Mouse (Mus musculus) stomach, postnatal 0 days (tissue): Measurements from ENCODE around the gene Nrip1.

Source experiments
- CTCF ChIP-seq: IDR thresholded peaks from 2 replicates; pipeline ENCODE4 v1.5.1; 2016; ENCODE audit warnings: antibody characterized with exemption, low read depth, mild to moderate bottlenecking, moderate library complexity
- EP300 ChIP-seq: optimal IDR thresholded peaks from 2 replicates; pipeline ENCODE3; 2016; ENCODE audit warnings: antibody characterized with exemption

GRCm38 (mm10) chr16:76360441-76360840, 13.2 kb downstream of the Nrip1 start:
- TF ChIP-seq CTCF = no peak
- TF ChIP-seq EP300 = no peak
